Mouse (Mus musculus): ENCODE results near the gene Trpv2.

GRCm38 (mm10) chr11:62591904-62592575, 17.8 kb downstream of the Trpv2 start:
- no peak for TF ChIP-seq CTCF (IDR thresholded peaks at IDR 0.05; ENCODE audit: extremely low read depth, insufficient read length, insufficient replicate concordance, low read depth, low read length)
- TF ChIP-seq POLR2A (IDR thresholded peaks at IDR 0.05; ENCODE audit: low read depth, low read length), result no peak

Measured in small intestine, adult 2 months (tissue).